Mouse (Mus musculus): ENCODE results near the gene Cd96. TPM values are rescaled to one million over a fixed set of nuclear protein-coding genes. Genes with fewer than 3 reads are reported as not detected.

Cd96 gene
- polyA plus RNA-seq, 1 experiment = not detected

- TF ChIP-seq MYOD1 (IDR thresholded peaks at IDR 0.05; ENCODE audit: control insufficient read depth in 1 of 3, insufficient read length in 2 of 3, low read depth in 2 of 3) (no peak), E2F4 (IDR thresholded peaks at IDR 0.05; ENCODE audit: insufficient read depth) (no peak), TCF3 (IDR thresholded peaks at IDR 0.05; ENCODE audit: insufficient read length, low read depth) (no peak), POLR2AphosphoS2 (IDR thresholded peaks at IDR 0.05; ENCODE audit: insufficient read length, low read depth) (no peak), REST (IDR thresholded peaks at IDR 0.05; ENCODE audit: insufficient read depth, insufficient read length) (no peak), SRF (IDR thresholded peaks at IDR 0.05; ENCODE audit: control insufficient read depth, insufficient read length, low read depth) (no peak), MAX (IDR thresholded peaks at IDR 0.05; ENCODE audit: low read depth) (no peak)
- H3ac ChIP-seq (ENCODE audit: control insufficient read depth, insufficient read length) = no peak overlapping the region
- no peak overlapping the region for H3K4me2 ChIP-seq (ENCODE audit: low read depth)
- H3K4me3 ChIP-seq = no peak overlapping the region
- H3K79me2 ChIP-seq (ENCODE audit: control insufficient read depth, insufficient read depth) = no peaks in the 10 kb centered on the region
- H3K36me3 ChIP-seq (ENCODE audit: control insufficient read depth, insufficient read depth) = no peaks in the 10 kb centered on the region
- H3K27me3 ChIP-seq (ENCODE audit: control insufficient read depth, insufficient read depth, insufficient read length) = no peaks in the 10 kb centered on the region
These were observed 2.4 kb downstream of the Cd96 start for GRCm38 (mm10) chr16:46117645-46118044.

DNA sequence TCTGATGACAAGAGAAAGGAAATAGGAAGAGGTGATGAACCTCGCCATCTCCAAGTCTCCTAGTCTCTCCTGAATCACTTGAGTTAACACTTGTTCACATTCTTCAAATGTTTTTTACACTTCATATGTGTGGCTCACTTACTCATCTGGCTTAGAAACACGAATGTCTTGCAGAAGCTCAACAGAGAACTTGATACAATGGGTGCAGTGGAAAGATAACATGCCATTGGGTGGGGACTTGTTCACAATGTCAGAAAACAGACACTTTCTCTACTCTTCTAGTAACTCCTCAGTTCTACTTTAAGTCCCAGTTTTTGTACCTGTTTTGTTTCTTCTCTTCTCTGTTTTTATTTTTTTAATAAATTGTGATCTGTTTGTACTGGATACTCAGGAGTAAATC lies 5.3 kb downstream of the Cd96 start:
- TF ChIP-seq REST (IDR thresholded peaks at IDR 0.05; ENCODE audit: insufficient read depth, insufficient read length) (no peak), POLR2A (IDR thresholded peaks at IDR 0.05; ENCODE audit: insufficient read length, low read depth) (no peak), MAX (IDR thresholded peaks at IDR 0.05; ENCODE audit: low read depth) (no peak), CEBPB (IDR thresholded peaks at IDR 0.05; ENCODE audit: insufficient read depth, poor library complexity, severe bottlenecking) (no peak), POLR2AphosphoS2 (IDR thresholded peaks at IDR 0.05; ENCODE audit: insufficient read length, low read depth) (no peak), MYOG (IDR thresholded peaks at IDR 0.05; ENCODE audit: control insufficient read depth in 1 of 3, insufficient read depth in 1 of 3, insufficient read length in 2 of 3, low read depth in 2 of 3) (no peak), USF1 (IDR thresholded peaks at IDR 0.05; ENCODE audit: low read depth) (no peak), TCF12 (IDR thresholded peaks at IDR 0.05; ENCODE audit: insufficient read depth, poor library complexity, severe bottlenecking) (no peak), MYOD1 (IDR thresholded peaks at IDR 0.05; ENCODE audit: control insufficient read depth in 1 of 3, insufficient read length in 2 of 3, low read depth in 2 of 3) (no peak), SRF (IDR thresholded peaks at IDR 0.05; ENCODE audit: control insufficient read depth, insufficient read length, low read depth) (no peak), E2F4 (IDR thresholded peaks at IDR 0.05; ENCODE audit: insufficient read depth) (no peak), TCF3 (IDR thresholded peaks at IDR 0.05; ENCODE audit: insufficient read length, low read depth) (no peak)
- Histone ChIP-seq H3K4me3 (no peak overlapping the region), H3ac (ENCODE audit: control insufficient read depth, insufficient read length) (no peak overlapping the region), H3K79me2 (ENCODE audit: control insufficient read depth, insufficient read depth) (no peaks in the 10 kb centered on the region), H3K36me3 (ENCODE audit: control insufficient read depth, insufficient read depth) (no peaks in the 10 kb centered on the region), H3K27me3 (ENCODE audit: control insufficient read depth, insufficient read depth, insufficient read length) (no peaks in the 10 kb centered on the region), H3K4me2 (ENCODE audit: low read depth) (no peak overlapping the region)

GRCm38 (mm10) chr16:46109536-46109935 lies 10.5 kb downstream of the Cd96 start:
- TF ChIP-seq MAX (IDR thresholded peaks at IDR 0.05; ENCODE audit: low read depth) = no peak
- no peak for TF ChIP-seq REST (IDR thresholded peaks at IDR 0.05; ENCODE audit: insufficient read depth, insufficient read length)
- TF ChIP-seq USF1 (IDR thresholded peaks at IDR 0.05; ENCODE audit: low read depth) = no peak
- no peak for TF ChIP-seq CEBPB (IDR thresholded peaks at IDR 0.05; ENCODE audit: insufficient read depth, poor library complexity, severe bottlenecking)
- TF ChIP-seq E2F4 (IDR thresholded peaks at IDR 0.05; ENCODE audit: insufficient read depth) = no peak
- TF ChIP-seq POLR2A (IDR thresholded peaks at IDR 0.05; ENCODE audit: insufficient read length, low read depth) = no peak
- no peak for TF ChIP-seq TCF3 (IDR thresholded peaks at IDR 0.05; ENCODE audit: insufficient read length, low read depth)
- no peak for TF ChIP-seq TCF12 (IDR thresholded peaks at IDR 0.05; ENCODE audit: insufficient read depth, poor library complexity, severe bottlenecking)
- TF ChIP-seq MYOD1 (IDR thresholded peaks at IDR 0.05; ENCODE audit: control insufficient read depth in 1 of 3, insufficient read length in 2 of 3, low read depth in 2 of 3) = no peak
- TF ChIP-seq POLR2AphosphoS2 (IDR thresholded peaks at IDR 0.05; ENCODE audit: insufficient read length, low read depth) = no peak
- no peak for TF ChIP-seq MYOG (IDR thresholded peaks at IDR 0.05; ENCODE audit: control insufficient read depth in 1 of 3, insufficient read depth in 1 of 3, insufficient read length in 2 of 3, low read depth in 2 of 3)
- TF ChIP-seq SRF (IDR thresholded peaks at IDR 0.05; ENCODE audit: control insufficient read depth, insufficient read length, low read depth) = no peak
- H3ac ChIP-seq (ENCODE audit: control insufficient read depth, insufficient read length) = no peak overlapping the region

DNA sequence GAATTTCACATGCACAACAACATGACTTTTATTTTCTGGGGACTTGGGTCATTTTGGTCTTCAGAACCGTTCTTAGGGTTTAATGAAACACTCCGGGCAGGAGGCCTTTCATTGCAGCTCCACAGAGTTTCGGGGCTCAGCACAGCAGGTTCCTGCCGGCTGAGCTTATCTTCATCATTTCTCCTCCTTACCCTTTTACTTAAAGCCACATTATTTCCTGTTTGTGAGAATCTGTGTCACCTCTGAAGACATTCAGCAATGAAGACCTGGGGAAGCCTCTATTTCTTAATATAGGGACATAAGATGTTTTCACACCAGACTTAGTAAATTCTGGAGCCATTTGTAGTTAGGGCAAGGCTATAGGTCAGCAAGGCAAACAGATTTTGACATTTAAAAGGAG lies 12.6 kb downstream of the Cd96 start:
- Histone ChIP-seq H3K27me3 (ENCODE audit: control insufficient read depth, insufficient read depth, insufficient read length) (no peaks in the 10 kb centered on the region), H3K79me2 (ENCODE audit: control insufficient read depth, insufficient read depth) (no peaks in the 10 kb centered on the region), H3K4me3 (no peak overlapping the region), H3ac (ENCODE audit: control insufficient read depth, insufficient read length) (no peak overlapping the region), H3K4me2 (ENCODE audit: low read depth) (no peak overlapping the region), H3K36me3 (ENCODE audit: control insufficient read depth, insufficient read depth) (no peaks in the 10 kb centered on the region)
- no peak for TF ChIP-seq E2F4 (IDR thresholded peaks at IDR 0.05; ENCODE audit: insufficient read depth)
- no peak for TF ChIP-seq MAX (IDR thresholded peaks at IDR 0.05; ENCODE audit: low read depth)
- TF ChIP-seq REST (IDR thresholded peaks at IDR 0.05; ENCODE audit: insufficient read depth, insufficient read length) = no peak
- TF ChIP-seq CEBPB (IDR thresholded peaks at IDR 0.05; ENCODE audit: insufficient read depth, poor library complexity, severe bottlenecking) = no peak
- TF ChIP-seq POLR2A (IDR thresholded peaks at IDR 0.05; ENCODE audit: insufficient read length, low read depth) = no peak
- TF ChIP-seq SRF (IDR thresholded peaks at IDR 0.05; ENCODE audit: control insufficient read depth, insufficient read length, low read depth) = no peak
- TF ChIP-seq USF1 (IDR thresholded peaks at IDR 0.05; ENCODE audit: low read depth) = no peak
- no peak for TF ChIP-seq POLR2AphosphoS2 (IDR thresholded peaks at IDR 0.05; ENCODE audit: insufficient read length, low read depth)
- TF ChIP-seq MYOD1 (IDR thresholded peaks at IDR 0.05; ENCODE audit: control insufficient read depth in 1 of 3, insufficient read length in 2 of 3, low read depth in 2 of 3) = no peak
- no peak for TF ChIP-seq TCF12 (IDR thresholded peaks at IDR 0.05; ENCODE audit: insufficient read depth, poor library complexity, severe bottlenecking)
- no peak for TF ChIP-seq TCF3 (IDR thresholded peaks at IDR 0.05; ENCODE audit: insufficient read length, low read depth)
- no peak for TF ChIP-seq MYOG (IDR thresholded peaks at IDR 0.05; ENCODE audit: control insufficient read depth in 1 of 3, insufficient read depth in 1 of 3, insufficient read length in 2 of 3, low read depth in 2 of 3)

More at GRCm38 (mm10) chr16:46109536-46109935, 10.5 kb downstream of the Cd96 start:
- Histone ChIP-seq H3K4me2 (ENCODE audit: low read depth) (no peak overlapping the region), H3K36me3 (ENCODE audit: control insufficient read depth, insufficient read depth) (no peaks in the 10 kb centered on the region), H3K27me3 (ENCODE audit: control insufficient read depth, insufficient read depth, insufficient read length) (no peaks in the 10 kb centered on the region), H3K4me3 (no peak overlapping the region), H3K79me2 (ENCODE audit: control insufficient read depth, insufficient read depth) (no peaks in the 10 kb centered on the region)

Data from myocyte (in vitro differentiated cells).